Mouse (Mus musculus): Measurements from ENCODE around the gene Dynlt1b.
A peak's percentile ranks its signal among the peaks of the same experiment; 100 is the strongest.
"Not testable (repeated sequence)": the region's sequence is repeated elsewhere in the genome, so short reads cannot be mapped to it uniquely, and the experiment has no call there.

Gene Dynlt1b

GRCm38 (mm10) chr17:6429945-6430344 lies at the start of gene Dynlt1b:
Gene Dynlt1b (plus strand): TSS chr17:6430112.
- peak; percentile 100 for DNase-seq (ENCODE audit: low spot score in 2 of 2)

GRCm38 (mm10) chr17:6380182-6380841 lies 49.6 kb upstream of the Dynlt1b start:
- DNase-seq (ENCODE audit: low spot score in 2 of 2), result not testable (repeated sequence)

GRCm38 (mm10) chr17:6381071-6381682 lies 48.7 kb upstream of the Dynlt1b start:
- not testable (repeated sequence) for DNase-seq (ENCODE audit: low spot score in 2 of 2)

- not testable (repeated sequence) for DNase-seq (ENCODE audit: low spot score in 2 of 2)
Observed at GRCm38 (mm10) chr17:6386927-6387326, 43.0 kb upstream of the Dynlt1b start.

- DNase-seq (ENCODE audit: low spot score in 2 of 2), result not testable (repeated sequence)
Observed at GRCm38 (mm10) chr17:6387380-6387911, 42.5 kb upstream of the Dynlt1b start.

GRCm38 (mm10) chr17:6389463-6389862 lies 40.4 kb upstream of the Dynlt1b start:
- DNase-seq (ENCODE audit: low spot score in 2 of 2), result not testable (repeated sequence)

- DNase-seq (ENCODE audit: low spot score in 2 of 2), result not testable (repeated sequence)
Observed at GRCm38 (mm10) chr17:6390731-6391130, 39.2 kb upstream of the Dynlt1b start.

- not testable (repeated sequence) for DNase-seq (ENCODE audit: low spot score in 2 of 2)
Observed at GRCm38 (mm10) chr17:6391736-6392135, 38.2 kb upstream of the Dynlt1b start.

- not testable (repeated sequence) for DNase-seq (ENCODE audit: low spot score in 2 of 2)
Observed at GRCm38 (mm10) chr17:6392473-6393340, 37.2 kb upstream of the Dynlt1b start.

GRCm38 (mm10) chr17:6398079-6398478 lies 31.8 kb upstream of the Dynlt1b start:
- DNase-seq (ENCODE audit: low spot score in 2 of 2), result not testable (repeated sequence)

- not testable (repeated sequence) for DNase-seq (ENCODE audit: low spot score in 2 of 2)
Observed at GRCm38 (mm10) chr17:6398816-6399215, 31.1 kb upstream of the Dynlt1b start.

GRCm38 (mm10) chr17:6399281-6400096 lies 30.4 kb upstream of the Dynlt1b start:
- not testable (repeated sequence) for DNase-seq (ENCODE audit: low spot score in 2 of 2)

- DNase-seq (ENCODE audit: low spot score in 2 of 2), result not testable (repeated sequence)
Observed at GRCm38 (mm10) chr17:6400097-6400489, 29.8 kb upstream of the Dynlt1b start.

GRCm38 (mm10) chr17:6404493-6404892 lies 25.4 kb upstream of the Dynlt1b start:
- not testable (repeated sequence) for DNase-seq (ENCODE audit: low spot score in 2 of 2)

- DNase-seq (ENCODE audit: low spot score in 2 of 2), result not testable (repeated sequence)
Observed at GRCm38 (mm10) chr17:6406972-6407371, 22.9 kb upstream of the Dynlt1b start.

- not testable (repeated sequence) for DNase-seq (ENCODE audit: low spot score in 2 of 2)
Observed at GRCm38 (mm10) chr17:6410713-6411213, 19.1 kb upstream of the Dynlt1b start.

- DNase-seq (ENCODE audit: low spot score in 2 of 2), result not testable (repeated sequence)
Observed at GRCm38 (mm10) chr17:6417118-6417517, 12.8 kb upstream of the Dynlt1b start.

- DNase-seq (ENCODE audit: low spot score in 2 of 2), result not testable (repeated sequence)
Observed at GRCm38 (mm10) chr17:6420557-6420956, 9.4 kb upstream of the Dynlt1b start.

- DNase-seq (ENCODE audit: low spot score in 2 of 2), result not testable (repeated sequence)
Observed at GRCm38 (mm10) chr17:6421547-6422326, 8.2 kb upstream of the Dynlt1b start.

- DNase-seq (ENCODE audit: low spot score in 2 of 2), result not testable (repeated sequence)
Observed at GRCm38 (mm10) chr17:6422370-6422769, 7.5 kb upstream of the Dynlt1b start.
